Mouse (Mus musculus) MEL (cell line): Measurements from ENCODE around the gene Trip11. TPM values are rescaled to one million over a fixed set of nuclear protein-coding genes. Genes with fewer than 3 reads are reported as not detected.

ENCODE experiments used
- DNase-seq: peaks from one replicate; pipeline ENCODE4 v3.0.0; 2011; ENCODE audit warnings: low read depth, low spot score
- H3K27ac ChIP-seq: 2 replicates; pipeline ENCODE4 v1.5.1; 2012; ENCODE audit warnings: low read depth, mild to moderate bottlenecking, control low read depth, low read length, moderate library complexity; ENCODE audit not compliant: control insufficient read depth
- H3K27me3 ChIP-seq, 2 experiments: fragments of 150-350 bp in 1 of 2; sonication (generic) in 1 of 2; 2 replicates each; pipeline ENCODE4 v1.6.1; 2012; ENCODE audit warnings: low read length in 2 of 2, mild to moderate bottlenecking in 2 of 2, improper control_type of control experiment in 1 of 2, moderate library complexity in 1 of 2; ENCODE audit not compliant: insufficient read depth in 2 of 2, control insufficient read depth in 1 of 2
- H3K36me3 ChIP-seq, 2 experiments: 2 replicates each; pipeline ENCODE4 v1.6.1; 2012 to 2014; ENCODE audit warnings: low read length in 2 of 2, improper control_type of control experiment in 1 of 2, inconsistent platforms in 1 of 2, mild to moderate bottlenecking in 1 of 2; ENCODE audit not compliant: insufficient read depth in 2 of 2, control insufficient read depth in 1 of 2
- H3K4me1 ChIP-seq, 2 experiments: fragments of 150-350 bp in 1 of 2; sonication (generic) in 1 of 2; 2 replicates each; pipeline ENCODE4 v1.6.1; 2012; ENCODE audit warnings: low read length in 2 of 2, improper control_type of control experiment in 1 of 2, mild to moderate bottlenecking in 1 of 2; ENCODE audit not compliant: insufficient read depth in 2 of 2, control insufficient read depth in 1 of 2
- H3K4me3 ChIP-seq, 2 experiments: fragments of 150-350 bp in 1 of 2; sonication (generic) in 1 of 2; 2 replicates each; pipeline ENCODE4 v1.5.1; 2012; ENCODE audit warnings: low read depth in 2 of 2, low read length in 2 of 2, mild to moderate bottlenecking in 2 of 2, moderate library complexity in 2 of 2, control low read depth in 1 of 2, improper control_type of control experiment in 1 of 2; ENCODE audit not compliant: control insufficient read depth in 1 of 2, insufficient read depth in 1 of 2
- H3K79me2 ChIP-seq: 2 replicates; pipeline ENCODE4 v1.6.1; 2012; ENCODE audit warnings: mild to moderate bottlenecking, low read length, moderate library complexity; ENCODE audit not compliant: control insufficient read depth, poor library complexity, insufficient read depth
- H3K9ac ChIP-seq: 2 replicates; pipeline ENCODE4 v1.6.1; 2012; ENCODE audit warnings: low read depth, mild to moderate bottlenecking, control low read depth, low read length, moderate library complexity; ENCODE audit not compliant: control insufficient read depth, poor library complexity, severe bottlenecking
- H3K9me3 ChIP-seq: fragments of 150-350 bp; sonication (generic); replicated peaks from 2 replicates; pipeline ENCODE4 v1.6.1; 2012; ENCODE audit warnings: mild to moderate bottlenecking, low read length, improper control_type of control experiment, moderate library complexity; ENCODE audit not compliant: insufficient read depth
- BHLHE40 ChIP-seq: IDR thresholded peaks from 2 replicates; pipeline ENCODE4 v1.6.1; 2012; ENCODE audit warnings: low read depth, mild to moderate bottlenecking, inconsistent platforms, low read length, improper control_type of control experiment, borderline replicate concordance
- CHD1 ChIP-seq: IDR thresholded peaks from 2 replicates; pipeline ENCODE4 v1.6.1; 2012; ENCODE audit warnings: low read depth, mild to moderate bottlenecking, inconsistent platforms, low read length, improper control_type of control experiment
- CHD2 ChIP-seq: IDR thresholded peaks from 2 replicates; pipeline ENCODE4 v1.6.1; 2011; ENCODE audit warnings: low read length, improper control_type of control experiment
- E2F4 ChIP-seq: IDR thresholded peaks from 2 replicates; pipeline ENCODE4 v1.6.1; 2011; ENCODE audit warnings: low read depth, low read length, improper control_type of control experiment, borderline replicate concordance
- GATA1 ChIP-seq: IDR thresholded peaks from 2 replicates; pipeline ENCODE4 v1.6.1; 2011; ENCODE audit warnings: low read depth, low read length, improper control_type of control experiment
- HCFC1 ChIP-seq: IDR thresholded peaks from 2 replicates; pipeline ENCODE4 v1.6.1; 2012; ENCODE audit warnings: low read depth, mild to moderate bottlenecking, inconsistent platforms, low read length, improper control_type of control experiment, moderate library complexity
- KAT2A ChIP-seq: conservative IDR thresholded peaks from 2 replicates; pipeline ENCODE4 v1.6.1; 2012; ENCODE audit warnings: low read depth, low read length, improper control_type of control experiment, inconsistent platforms
- MEF2A ChIP-seq: IDR thresholded peaks from 2 replicates; pipeline ENCODE4 v1.6.1; 2014; ENCODE audit warnings: low read depth, mild to moderate bottlenecking, inconsistent platforms, low read length, improper control_type of control experiment; ENCODE audit not compliant: poor library complexity, insufficient replicate concordance, severe bottlenecking; ENCODE audit errors: extremely low read depth
- MXI1 ChIP-seq: IDR thresholded peaks from 2 replicates; pipeline ENCODE4 v1.6.1; 2011; ENCODE audit warnings: mild to moderate bottlenecking, low read depth, low read length, improper control_type of control experiment
- NELFE ChIP-seq: IDR thresholded peaks from 2 replicates; pipeline ENCODE4 v1.6.1; 2011; ENCODE audit warnings: low read depth, low read length, improper control_type of control experiment
- POLR2A ChIP-seq, 2 experiments: IDR thresholded peaks; 2 replicates each; pipeline ENCODE4 v1.6.1; 2011 to 2012; ENCODE audit warnings: low read length in 2 of 2, mild to moderate bottlenecking in 2 of 2, control low read depth in 1 of 2, improper control_type of control experiment in 1 of 2, low read depth in 1 of 2, moderate library complexity in 1 of 2; ENCODE audit not compliant: control insufficient read depth in 1 of 2, insufficient read depth in 1 of 2, poor library complexity in 1 of 2
- POLR2AphosphoS2 ChIP-seq: IDR thresholded peaks from 2 replicates; pipeline ENCODE4 v1.6.1; 2011; ENCODE audit warnings: low read length, improper control_type of control experiment
- POLR2AphosphoS5 ChIP-seq: IDR thresholded peaks from 2 replicates; pipeline ENCODE4 v1.6.1; 2012; ENCODE audit warnings: low read depth, borderline replicate concordance, mild to moderate bottlenecking, inconsistent platforms, low read length, moderate library complexity, mixed read lengths
- TAL1 ChIP-seq: IDR thresholded peaks from 2 replicates; pipeline ENCODE4 v1.6.1; 2012; ENCODE audit warnings: mild to moderate bottlenecking, inconsistent platforms, low read length, moderate library complexity, mixed read lengths
- UBTF ChIP-seq: IDR thresholded peaks from 2 replicates; pipeline ENCODE4 v1.6.1; 2012; ENCODE audit warnings: low read depth, mild to moderate bottlenecking, inconsistent platforms, low read length, improper control_type of control experiment, moderate library complexity, borderline replicate concordance; ENCODE audit not compliant: insufficient read depth
- USF1 ChIP-seq: IDR thresholded peaks from 2 replicates; pipeline ENCODE4 v1.6.1; 2014; ENCODE audit warnings: low read depth, mild to moderate bottlenecking, inconsistent platforms, low read length, improper control_type of control experiment, moderate library complexity
- USF2 ChIP-seq, 2 experiments: IDR thresholded peaks; 2 replicates each; pipeline ENCODE4 v1.6.1; 2011 to 2012; ENCODE audit warnings: improper control_type of control experiment in 2 of 2, low read length in 2 of 2, borderline replicate concordance in 1 of 2, inconsistent platforms in 1 of 2, low read depth in 1 of 2, mild to moderate bottlenecking in 1 of 2; ENCODE audit not compliant: insufficient read depth in 1 of 2
- ZC3H11A ChIP-seq: IDR thresholded peaks from 2 replicates; pipeline ENCODE4 v1.6.1; 2012; ENCODE audit warnings: low read depth, mild to moderate bottlenecking, inconsistent platforms, low read length, improper control_type of control experiment
- polyA plus RNA-seq, 2 experiments: library from polyadenylated mRNA; stranded (reverse) in 1 of 2; unstranded in 1 of 2; fragments of >175 nt in 1 of 2; fragments of >200 nt in 1 of 2; gene quantifications; 2 replicates each; pipeline versions ENCODE4 v1.2.1 to v1.2.4; 2012; ENCODE audit warnings: low replicate concordance in 2 of 2, low read depth in 1 of 2; ENCODE audit not compliant: insufficient read length in 2 of 2, insufficient read depth in 1 of 2, missing spikeins in 1 of 2
- total RNA-seq: library from RNA; depleted of rRNA; stranded (reverse); fragments of 300-350 nt; gene quantifications from 2 replicates; pipeline ENCODE4 v1.2.3, GENCODE M21; 2012

Gene Trip11
- total and polyA plus RNA-seq, 3 experiments, result 7.6 to 10.4 TPM; not detected in 1

GRCm38 (mm10) chr12:101833776-101834175, 79.3 kb downstream of the Trip11 start:
- no peak overlapping the region for H3K27ac ChIP-seq
- no peak overlapping the region for H3K9ac ChIP-seq
- no peak overlapping the region for H3K4me3 ChIP-seq
- DNase-seq, result no peak
- H3K9me3 ChIP-seq, result no peaks in the 10 kb centered on the region
- H3K79me2 ChIP-seq, result no peaks in the 10 kb centered on the region
- no peaks in the 10 kb centered on the region for H3K4me1 ChIP-seq
- H3K27me3 ChIP-seq, result no peaks in the 10 kb centered on the region
- TF ChIP-seq E2F4 (no peak), ZC3H11A (no peak), CHD2 (no peak), USF1 (no peak), POLR2AphosphoS2 (no peak), CHD1 (no peak), UBTF (no peak), POLR2AphosphoS5 (no peak), TAL1 (no peak), HCFC1 (no peak), MEF2A (no peak), KAT2A (no peak), GATA1 (no peak), POLR2A (IDR thresholded peaks at IDR 0.05; ENCODE audit: control insufficient read depth in 1 of 2, insufficient read depth in 1 of 2, low read depth in 1 of 2, low read length in 2 of 2, poor library complexity in 1 of 2) (no peak), MXI1 (no peak)
- TF ChIP-seq, all 39 proteins: peak for 0
- H3K36me3 ChIP-seq, result 0 out of 4 replicates have a peak, but pooled peaks cover 0 to 2% of the 10 kb centered on the region in 2 experiments

GRCm38 (mm10) chr12:101833115-101833506, 80.0 kb downstream of the Trip11 start:
- TF ChIP-seq USF2 (IDR thresholded peaks at IDR 0.05; ENCODE audit: borderline replicate concordance in 1 of 2, insufficient read depth in 1 of 2, low read depth in 1 of 2, low read length in 2 of 2) (no peak), BHLHE40 (no peak), NELFE (no peak)
- Histone ChIP-seq H3K4me3 (no peak overlapping the region), H3K36me3 (0 out of 4 replicates have a peak, but pooled peaks cover 0 to 2% of the 10 kb centered on the region in 2 experiments), H3K9me3 (no peaks in the 10 kb centered on the region), H3K27me3 (no peaks in the 10 kb centered on the region), H3K27ac (no peak overlapping the region), H3K9ac (no peak overlapping the region), H3K4me1 (no peaks in the 10 kb centered on the region), H3K79me2 (no peaks in the 10 kb centered on the region)
- no peak for DNase-seq
